Mouse (Mus musculus) myocyte (in vitro differentiated cells): ENCODE results near the gene Defb43.

ENCODE experiments used
- E2F4 ChIP-seq: IDR thresholded peaks from one replicate; pipeline ENCODE4 v1.6.1; 2011; ENCODE audit warnings: mild to moderate bottlenecking, control low read depth, moderate library complexity; ENCODE audit not compliant: insufficient read depth
- MAX ChIP-seq: IDR thresholded peaks from one replicate; pipeline ENCODE4 v1.6.1; 2011; ENCODE audit warnings: low read depth, mild to moderate bottlenecking, control low read depth
- MYOD1 ChIP-seq, 3 experiments: IDR thresholded peaks; one replicate each; pipeline ENCODE4 v1.6.1; 2011; ENCODE audit warnings: control low read depth in 2 of 3, low read depth in 2 of 3, mild to moderate bottlenecking in 2 of 3, moderate library complexity in 1 of 3; ENCODE audit not compliant: insufficient read length in 2 of 3, control insufficient read depth in 1 of 3
- POLR2A ChIP-seq: IDR thresholded peaks from one replicate; pipeline ENCODE4 v1.6.1; 2011; ENCODE audit warnings: low read depth, mild to moderate bottlenecking, control low read depth, moderate library complexity; ENCODE audit not compliant: insufficient read length
- REST ChIP-seq: IDR thresholded peaks from one replicate; pipeline ENCODE4 v1.6.1; 2011; ENCODE audit warnings: mild to moderate bottlenecking, control low read depth, moderate library complexity; ENCODE audit not compliant: insufficient read depth, insufficient read length
- TCF3 ChIP-seq: IDR thresholded peaks from one replicate; pipeline ENCODE4 v1.6.1; 2011; ENCODE audit warnings: low read depth, control low read depth; ENCODE audit not compliant: insufficient read length
- USF1 ChIP-seq: IDR thresholded peaks from one replicate; pipeline ENCODE4 v1.6.1; 2011; ENCODE audit warnings: low read depth, mild to moderate bottlenecking, control low read depth, moderate library complexity

DNA sequence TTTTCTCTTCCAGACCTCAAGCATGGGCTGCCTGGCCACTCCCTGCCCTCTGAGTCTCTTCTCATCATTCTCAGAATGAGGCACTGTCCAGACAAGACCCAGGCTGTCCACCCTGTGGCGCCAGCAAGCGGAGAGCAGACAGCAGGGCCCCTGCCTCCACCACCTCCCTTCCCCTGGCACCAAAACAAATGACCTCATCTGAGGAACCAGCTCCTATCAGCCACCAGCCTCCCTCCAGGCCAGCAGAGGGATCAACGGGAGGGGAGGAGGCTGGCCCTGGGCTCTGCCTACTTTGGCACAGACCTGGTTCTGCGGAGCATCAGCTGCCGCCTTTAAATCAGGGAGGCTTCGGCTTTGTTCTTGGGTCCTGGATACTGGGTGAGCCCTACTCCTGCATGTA lies 43.2 kb downstream of the Defb43 start:
- peak; percentile 24 for TF ChIP-seq POLR2A
- no peak for TF ChIP-seq E2F4
- no peak for TF ChIP-seq REST
- TF ChIP-seq TCF3: no peak
- TF ChIP-seq MAX: no peak
- TF ChIP-seq USF1: no peak
- peak in 2 of 3 experiments; percentile 44 to 47 for TF ChIP-seq MYOD1 (IDR thresholded peaks at IDR 0.05; ENCODE audit: control insufficient read depth in 1 of 3, insufficient read length in 2 of 3, low read depth in 2 of 3)
